Mouse (Mus musculus) ES-Bruce4 (cell line): Measurements from ENCODE around the gene Apc2. TPM values are rescaled to one million over a fixed set of nuclear protein-coding genes. Genes with fewer than 3 reads are reported as not detected.

Experiments
- H3K27ac ChIP-seq: 2 replicates; pipeline ENCODE4 v1.5.1; 2012; ENCODE audit warnings: low read length, inconsistent platforms; ENCODE audit not compliant: insufficient read depth
- H3K27me3 ChIP-seq: 2 replicates; pipeline ENCODE4 v1.6.1; 2012; ENCODE audit warnings: mild to moderate bottlenecking, low read length, inconsistent platforms; ENCODE audit not compliant: control insufficient read depth, poor library complexity, insufficient read depth, severe bottlenecking
- H3K36me3 ChIP-seq: 2 replicates; pipeline ENCODE4 v1.6.1; 2012; ENCODE audit warnings: inconsistent platforms, mild to moderate bottlenecking, low read length, moderate library complexity; ENCODE audit not compliant: control insufficient read depth, poor library complexity, insufficient read depth, severe bottlenecking
- H3K4me1 ChIP-seq: one replicate; pipeline ENCODE4 v1.8.1; 2011; ENCODE audit warnings: low read length; ENCODE audit not compliant: control insufficient read depth, insufficient read depth
- H3K4me3 ChIP-seq: 2 replicates; pipeline ENCODE4 v1.5.1; 2011; ENCODE audit warnings: low read depth, mild to moderate bottlenecking, low read length
- H3K9ac ChIP-seq: 2 replicates; pipeline ENCODE4 v1.6.1; 2012; ENCODE audit warnings: low read depth, mild to moderate bottlenecking, inconsistent platforms; ENCODE audit not compliant: poor library complexity, severe bottlenecking
- H3K9me3 ChIP-seq: replicated peaks from 2 replicates; pipeline ENCODE4 v1.6.1; 2012; ENCODE audit warnings: mild to moderate bottlenecking, low read length, inconsistent platforms; ENCODE audit not compliant: control insufficient read depth, poor library complexity, insufficient read depth, severe bottlenecking
- CTCF ChIP-seq: IDR thresholded peaks from one replicate; pipeline ENCODE4 v1.8.1; 2011; ENCODE audit warnings: low read depth, low read length
- EP300 ChIP-seq: IDR thresholded peaks from 2 replicates; pipeline ENCODE4 v1.6.1; 2011; ENCODE audit warnings: low read depth, low read length; ENCODE audit not compliant: insufficient read depth
- POLR2A ChIP-seq: IDR thresholded peaks from one replicate; pipeline ENCODE4 v1.8.1; 2011; ENCODE audit warnings: low read length; ENCODE audit not compliant: insufficient read depth
- polyA plus RNA-seq: library from polyadenylated mRNA; stranded (reverse); fragments of >200 nt; gene quantifications from 2 replicates; pipeline ENCODE4 v1.2.4, GENCODE M21; 2011; ENCODE audit warnings: low read depth; ENCODE audit not compliant: missing spikeins, insufficient read depth, insufficient read length

Gene Apc2
- polyA plus RNA-seq, 1 experiment: 3.8 TPM

DNA sequence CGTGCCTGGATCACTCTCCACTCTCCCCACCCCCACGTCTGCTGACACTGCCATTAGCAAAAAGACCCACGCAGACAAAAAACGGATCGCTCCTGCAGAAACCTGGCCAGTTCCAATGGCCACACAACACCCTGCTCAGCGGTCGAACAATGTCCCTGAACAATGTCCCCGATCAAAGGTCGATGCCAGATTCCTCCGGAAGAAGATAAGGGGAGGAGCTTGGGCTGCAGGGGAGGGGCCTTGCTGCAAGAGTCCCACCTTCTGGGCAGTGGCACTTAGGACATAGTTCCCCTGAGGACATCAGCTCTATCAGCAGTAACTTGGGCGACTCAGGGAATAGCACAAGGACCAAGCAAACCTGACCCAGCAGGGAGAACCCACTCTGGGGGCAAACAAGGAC is 56.1 kb downstream of the Apc2 start:
- Histone ChIP-seq H3K27ac (no peak overlapping the region), H3K4me1 (no peaks in the 10 kb centered on the region), H3K27me3 (no peaks in the 10 kb centered on the region), H3K9me3 (no peaks in the 10 kb centered on the region), H3K4me3 (no peak overlapping the region), H3K9ac (no peak overlapping the region), H3K36me3 (no peaks in the 10 kb centered on the region)
- TF ChIP-seq EP300: no peak
- no peak for TF ChIP-seq CTCF
- no peak for TF ChIP-seq POLR2A

DNA sequence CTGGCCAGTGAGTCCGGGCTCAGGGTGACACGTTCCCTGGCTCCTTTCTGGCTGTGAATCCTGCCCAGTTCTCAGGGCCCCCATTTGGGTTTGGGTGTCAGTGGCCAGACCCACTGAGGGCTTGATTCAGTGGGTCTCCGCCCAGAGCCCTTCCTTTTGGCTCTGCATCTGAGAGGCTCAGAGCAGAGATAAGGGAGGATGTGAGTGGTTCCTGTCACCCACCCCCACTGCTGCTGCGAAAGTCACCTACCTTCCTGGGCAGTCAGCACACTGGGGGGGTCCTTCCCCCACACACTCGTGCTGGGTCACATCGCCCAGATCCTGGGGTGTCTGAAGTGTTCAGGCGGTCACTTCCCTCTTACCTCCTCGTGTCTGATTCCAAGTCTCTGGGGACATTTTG is 57.0 kb downstream of the Apc2 start:
- no peak overlapping the region for H3K4me3 ChIP-seq
- no peaks in the 10 kb centered on the region for H3K27me3 ChIP-seq
- TF ChIP-seq CTCF (no peak), POLR2A (no peak)
- no peak overlapping the region for H3K9ac ChIP-seq
- H3K27ac ChIP-seq: no peak overlapping the region
- no peaks in the 10 kb centered on the region for H3K4me1 ChIP-seq
- H3K36me3 ChIP-seq: no peaks in the 10 kb centered on the region
- no peaks in the 10 kb centered on the region for H3K9me3 ChIP-seq

DNA sequence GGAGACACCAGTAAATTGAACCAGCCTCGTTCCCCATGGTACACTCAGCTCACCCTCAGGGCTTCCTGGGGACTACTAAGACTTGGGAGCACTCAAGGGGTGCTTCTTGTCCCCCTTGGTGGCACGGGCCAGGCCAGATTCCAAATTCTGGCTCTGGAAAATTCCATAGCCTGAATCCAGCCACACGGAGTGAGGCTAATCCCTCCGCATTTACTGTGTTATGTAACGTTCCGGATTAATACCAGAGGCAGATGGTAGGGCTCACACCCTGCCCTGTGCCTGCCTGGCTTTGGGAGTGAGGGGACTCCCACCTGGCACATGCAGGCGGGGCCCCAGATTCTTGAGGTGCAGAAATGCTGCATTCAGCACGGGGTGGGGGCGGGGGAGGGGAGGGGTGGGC is 59.7 kb downstream of the Apc2 start:
- Histone ChIP-seq H3K27ac (no peak overlapping the region), H3K9ac (no peak overlapping the region), H3K4me1 (no peaks in the 10 kb centered on the region), H3K9me3 (no peaks in the 10 kb centered on the region), H3K36me3 (no peaks in the 10 kb centered on the region), H3K27me3 (no peaks in the 10 kb centered on the region), H3K4me3 (no peak overlapping the region)
- TF ChIP-seq CTCF: no peak
- no peak for TF ChIP-seq POLR2A
- TF ChIP-seq EP300: no peak

DNA sequence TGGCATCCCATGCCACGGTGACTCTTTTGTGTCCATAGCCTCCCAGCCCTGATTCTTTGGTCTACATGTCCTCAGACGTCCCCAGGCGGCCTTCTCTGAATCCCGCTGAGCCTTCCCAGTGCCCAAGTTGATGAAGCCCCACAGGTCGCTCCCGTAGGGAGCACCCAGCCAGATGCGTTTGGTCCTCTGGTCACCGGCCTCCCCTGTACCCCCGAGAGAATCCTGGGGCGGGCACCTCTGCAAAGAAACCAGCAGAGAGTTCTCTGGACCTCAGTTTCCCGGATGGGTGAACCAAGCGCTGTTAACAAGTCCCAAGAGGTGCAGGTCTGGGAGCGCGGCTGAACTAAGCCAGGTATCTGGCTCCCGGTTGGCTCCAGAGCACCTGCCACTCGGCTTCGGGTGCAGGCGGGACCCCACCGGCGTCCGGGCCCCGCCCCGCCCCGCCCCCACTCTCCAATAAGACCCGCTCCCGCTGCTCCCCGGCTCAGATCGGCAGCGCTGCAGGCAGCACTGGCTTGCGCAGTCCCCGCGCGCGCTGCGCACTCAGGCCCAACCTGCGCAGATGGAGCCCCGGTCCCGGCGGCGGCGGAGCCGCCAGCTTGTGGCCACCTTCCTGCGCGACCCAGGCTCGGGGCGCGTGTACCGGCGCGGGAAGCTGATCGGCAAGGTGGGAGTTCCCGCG is 60.4 kb downstream of the Apc2 start, which contains the start of gene Plk5:
Gene Plk5, plus strand, starts transcription at position 459 of the 682 bp plus-strand sequence.
- H3K4me3 ChIP-seq: peak within 1 kb of the TSS; percentile 54
- no peaks in the 10 kb centered on the region for H3K27me3 ChIP-seq
- no peaks in the 10 kb centered on the region for H3K4me1 ChIP-seq
- no peak for TF ChIP-seq EP300
- TF ChIP-seq POLR2A: no peak
- no peak for TF ChIP-seq CTCF
- H3K36me3 ChIP-seq: no peaks in the 10 kb centered on the region
- H3K9ac ChIP-seq: peak within 1 kb of the TSS; percentile 75
- no peak within 1 kb of the TSS for H3K27ac ChIP-seq
- H3K9me3 ChIP-seq: no peaks in the 10 kb centered on the region

DNA sequence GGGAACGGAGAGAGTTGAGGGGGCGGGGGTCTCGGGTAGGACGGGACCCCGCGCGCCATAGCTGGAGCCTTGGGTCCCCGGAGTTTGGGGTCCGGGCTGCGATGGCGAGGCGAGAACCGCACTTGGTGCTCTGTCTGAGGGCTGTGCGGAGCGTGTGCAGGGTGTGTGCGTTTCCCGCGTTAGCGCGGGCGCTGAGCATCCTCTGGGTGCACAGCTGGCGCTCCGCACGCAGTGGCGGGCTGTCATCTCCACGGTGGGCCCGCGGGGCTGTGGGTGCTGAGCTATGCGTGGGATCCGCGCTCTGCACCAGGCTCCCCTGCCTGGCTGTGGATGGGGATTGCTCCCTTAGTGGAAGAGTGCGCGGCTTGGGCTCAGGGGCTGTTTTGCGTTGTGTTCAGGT is 61.0 kb downstream of the Apc2 start:
- no peaks in the 10 kb centered on the region for H3K36me3 ChIP-seq
- no peaks in the 10 kb centered on the region for H3K9me3 ChIP-seq
- H3K27me3 ChIP-seq: no peaks in the 10 kb centered on the region
- H3K27ac ChIP-seq: no peak overlapping the region
- H3K4me3 ChIP-seq: peak overlapping the region; percentile 54
- H3K4me1 ChIP-seq: no peaks in the 10 kb centered on the region
- peak overlapping the region; percentile 75 for H3K9ac ChIP-seq
- TF ChIP-seq CTCF: no peak
- TF ChIP-seq EP300: no peak

DNA sequence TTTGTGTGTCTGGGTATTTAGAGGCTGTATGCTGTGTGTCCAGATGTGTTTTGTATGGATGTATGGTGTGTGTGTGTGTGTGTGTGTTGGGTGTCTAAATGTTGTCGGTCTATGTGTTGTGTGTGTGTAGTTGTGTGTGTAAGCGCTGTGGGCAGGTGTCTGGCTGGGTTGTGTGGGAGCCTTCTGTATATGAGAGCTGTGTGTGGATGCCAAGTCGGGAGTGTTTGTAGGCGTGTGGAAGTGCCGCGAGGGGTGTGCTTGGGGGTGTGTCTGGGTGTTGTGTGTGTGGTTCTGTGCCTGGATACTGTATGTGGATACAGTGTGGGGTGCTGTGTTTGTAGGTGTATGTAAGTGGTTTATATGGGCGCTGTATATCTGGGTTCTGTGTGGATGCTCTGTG is 61.6 kb downstream of the Apc2 start:
- Histone ChIP-seq H3K9me3 (no peaks in the 10 kb centered on the region), H3K27me3 (no peaks in the 10 kb centered on the region), H3K27ac (no peak overlapping the region), H3K4me3 (no peak overlapping the region), H3K9ac (no peak overlapping the region), H3K36me3 (no peaks in the 10 kb centered on the region), H3K4me1 (no peaks in the 10 kb centered on the region)
- TF ChIP-seq POLR2A (no peak), EP300 (no peak), CTCF (no peak)
